Mouse (Mus musculus): Measurements from ENCODE around the gene Ltbp1.

Ltbp1 gene

DNA sequence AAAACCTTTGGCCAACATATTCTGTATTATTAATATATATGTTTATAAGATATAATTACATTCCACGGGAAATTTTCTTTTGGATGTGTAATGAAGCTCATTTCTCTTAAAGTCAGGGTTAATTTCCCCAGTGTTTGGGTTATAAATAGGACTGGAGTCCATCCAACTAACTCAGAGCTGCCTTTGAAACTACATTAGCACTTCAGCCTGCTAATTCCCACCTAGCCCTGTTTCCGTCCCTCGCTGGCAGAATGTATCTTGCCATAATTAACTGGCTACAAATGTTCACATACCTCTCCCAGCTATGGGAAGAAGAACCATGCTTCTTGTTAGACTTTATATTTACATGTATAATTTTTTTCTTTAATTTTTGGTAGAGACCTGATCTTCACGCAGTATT, 311.7 kb downstream of the Ltbp1 start:
- no peak for DNase-seq

DNA sequence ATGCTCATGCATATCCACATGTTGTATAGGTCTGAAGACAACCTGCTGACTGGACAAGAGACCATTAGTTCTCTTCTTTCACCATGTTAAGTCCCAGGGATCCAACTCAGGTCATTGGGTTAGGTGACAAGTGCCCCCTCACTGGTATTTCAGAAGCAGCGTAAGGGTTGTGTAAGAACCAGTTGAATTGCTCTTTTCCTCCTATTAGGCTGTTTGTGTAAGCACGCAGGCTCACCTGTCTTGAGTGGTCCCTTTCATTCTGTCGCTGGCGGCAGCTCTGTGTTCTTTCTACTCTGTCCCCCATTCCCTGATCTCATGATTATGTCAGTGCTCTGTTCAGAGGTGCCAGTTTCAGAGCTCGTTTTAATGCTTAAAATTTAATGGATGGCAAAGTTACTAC, 317.9 kb downstream of the Ltbp1 start:
- DNase-seq: no peak

DNA sequence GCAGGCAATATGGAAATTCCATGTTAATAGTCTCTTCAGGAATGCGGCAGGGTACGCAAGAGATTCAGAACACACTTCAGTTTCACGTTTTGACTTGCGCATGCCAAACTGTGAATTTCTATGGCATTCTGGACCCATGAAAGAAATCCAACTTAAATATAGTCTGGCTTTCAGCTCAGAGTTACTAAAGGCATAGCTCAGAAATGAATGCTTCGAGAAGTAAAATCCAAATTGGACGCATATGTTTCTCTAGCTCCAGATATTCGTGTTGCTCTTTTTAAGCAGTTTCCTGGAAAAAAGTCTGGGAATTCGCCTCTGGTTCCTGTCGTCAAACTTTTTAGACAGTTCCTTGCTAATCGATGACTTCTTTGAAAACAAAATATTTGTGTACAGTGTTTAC, 318.4 kb downstream of the Ltbp1 start:
- no peak for DNase-seq

DNA sequence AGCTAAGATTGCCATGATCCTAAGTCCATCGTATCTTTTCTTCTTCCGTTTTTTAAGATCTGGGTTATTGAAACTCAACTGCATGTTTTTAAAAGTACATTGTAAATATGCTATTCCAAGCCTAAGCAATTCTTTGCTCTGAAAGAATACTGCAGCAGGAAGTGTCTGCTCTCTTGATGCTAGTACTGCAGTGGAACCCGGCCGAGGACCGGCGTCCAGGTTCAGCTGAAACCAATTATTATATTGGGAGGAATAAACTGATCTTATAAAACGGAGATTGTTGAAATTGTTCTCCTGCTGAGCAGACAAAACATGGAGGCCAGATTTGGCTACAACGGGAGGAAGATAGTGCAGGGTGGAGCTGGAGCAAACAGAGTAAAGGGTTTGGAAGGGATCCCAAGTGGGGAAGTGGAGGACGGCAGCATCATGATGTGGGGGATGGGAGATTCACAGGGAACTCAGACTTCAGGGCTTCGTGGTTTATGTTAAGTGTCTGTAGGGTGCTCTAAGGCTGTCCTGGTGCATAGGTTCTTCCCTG, 322.8 kb downstream of the Ltbp1 start:
- no peak for DNase-seq

DNA sequence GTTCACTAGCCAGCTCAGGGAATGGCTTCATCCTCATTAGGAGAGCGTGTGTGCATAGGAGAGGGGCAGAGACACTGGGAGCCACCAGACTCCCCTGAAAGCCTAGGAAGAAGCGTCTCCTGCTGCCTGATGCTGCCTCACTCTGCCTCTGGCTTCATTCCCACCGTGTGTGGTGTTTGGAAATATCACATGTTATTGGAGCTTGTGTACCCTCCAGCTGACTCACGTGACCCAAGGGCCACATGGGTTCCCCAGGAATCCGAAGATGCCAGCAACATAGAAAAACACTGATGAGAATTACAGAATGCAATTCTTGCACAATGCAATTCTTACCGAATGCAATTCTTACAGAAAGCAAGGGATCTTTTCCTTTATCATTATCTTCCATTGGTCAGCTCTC, 325.0 kb downstream of the Ltbp1 start:
- no peak for DNase-seq

DNA sequence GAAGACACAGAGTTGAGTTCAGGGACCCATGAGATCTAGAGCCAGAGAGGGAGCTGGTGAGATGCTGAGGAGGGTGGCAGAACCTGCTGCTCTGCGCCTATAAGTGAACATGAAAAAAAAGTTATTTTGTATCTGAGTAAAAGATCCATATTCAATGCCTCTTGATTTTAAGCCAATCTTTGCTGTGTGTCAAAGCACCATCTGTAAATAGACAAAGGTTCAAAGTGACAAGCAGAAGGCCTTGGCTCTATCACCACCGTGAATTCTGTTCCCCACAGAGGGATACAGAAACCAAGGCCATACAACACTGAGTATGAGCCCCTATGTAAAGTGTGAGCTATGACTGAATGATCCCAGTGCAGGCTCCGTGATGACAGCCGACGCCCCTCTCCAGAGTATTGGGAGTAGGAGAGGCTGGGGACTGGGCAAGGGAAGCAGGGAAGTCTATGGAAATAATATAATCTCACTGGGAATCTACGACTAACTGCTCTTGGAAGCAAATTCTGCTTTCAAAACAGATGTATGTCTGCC, 326.1 kb downstream of the Ltbp1 start:
- DNase-seq: no peak

DNA sequence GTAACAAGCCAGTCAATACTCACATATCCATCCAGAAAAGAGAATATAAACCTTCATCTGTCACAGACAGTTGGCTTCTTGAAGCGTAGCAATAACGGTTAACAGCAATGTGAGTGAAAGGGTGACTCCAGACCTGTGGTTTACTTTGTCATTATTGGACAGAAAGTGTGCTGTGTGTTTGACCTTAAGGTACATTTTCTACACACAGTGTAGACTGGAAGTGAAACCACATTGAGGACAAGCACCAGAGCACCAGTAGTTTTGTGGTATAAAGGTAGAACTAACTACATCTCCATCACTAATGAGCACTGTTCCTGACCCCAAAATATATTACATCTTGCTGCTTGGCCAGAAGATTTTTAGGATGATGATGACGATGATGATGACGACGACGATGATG, 326.9 kb downstream of the Ltbp1 start:
- no peak for DNase-seq

DNA sequence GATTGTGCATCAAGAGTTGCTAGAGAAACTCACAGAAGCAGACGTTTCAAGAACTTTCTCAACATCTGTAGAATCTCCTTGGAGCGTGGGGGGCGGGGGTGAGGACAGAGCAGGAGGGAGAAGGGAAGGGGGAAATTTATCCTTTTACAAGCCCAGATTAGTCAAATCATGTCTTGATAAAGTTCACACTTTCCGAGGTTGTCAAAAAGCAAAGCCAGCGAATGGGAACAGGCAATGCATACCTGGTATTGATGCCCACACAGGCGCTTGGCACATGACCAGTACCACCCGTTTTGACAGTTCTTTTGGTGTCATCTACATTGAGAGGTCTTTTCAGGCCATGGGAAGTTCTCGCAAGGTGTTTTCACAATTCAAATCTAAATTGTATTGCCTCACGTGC, 327.6 kb downstream of the Ltbp1 start:
- no peak for DNase-seq

DNA sequence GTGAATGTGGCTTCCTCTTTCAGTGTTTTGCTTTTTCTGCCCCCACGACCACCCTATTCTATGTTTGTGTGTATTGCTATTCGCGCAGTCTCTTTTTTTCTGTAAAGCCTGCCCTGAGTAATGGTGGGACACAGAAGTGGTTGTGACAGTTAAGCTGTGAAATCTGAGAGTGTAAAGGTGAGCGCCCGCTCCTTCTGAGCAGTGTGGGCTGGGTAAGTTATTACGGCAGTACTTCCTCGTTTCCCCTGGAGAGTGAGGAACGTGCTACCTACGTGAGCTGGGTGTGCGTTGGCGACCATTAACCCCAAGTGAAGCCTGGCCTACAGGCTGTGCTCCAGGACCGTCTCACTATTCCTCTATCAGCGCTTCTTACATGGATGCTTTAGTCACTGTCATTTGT, 328.4 kb downstream of the Ltbp1 start:
- DNase-seq: no peak

DNA sequence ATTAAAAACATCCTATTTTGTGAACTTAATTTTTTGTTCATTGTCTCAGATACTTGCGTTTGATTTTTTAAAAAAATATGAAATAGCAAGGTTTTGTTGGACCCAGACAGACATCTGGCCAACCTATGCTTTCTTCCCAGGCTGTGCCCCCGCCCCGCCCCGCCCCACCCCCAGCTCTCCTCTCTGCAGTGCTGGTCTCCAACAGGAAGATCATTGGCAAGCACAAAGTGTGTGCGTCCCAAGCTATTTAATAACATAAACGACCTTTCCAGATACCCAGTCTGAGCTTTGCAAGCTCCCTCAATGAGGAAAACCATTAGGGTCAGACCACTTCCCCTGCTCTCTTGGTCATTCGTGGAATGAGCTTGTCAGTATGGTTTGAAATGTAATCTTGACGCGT, 330.3 kb downstream of the Ltbp1 start:
- DNase-seq: no peak

DNA sequence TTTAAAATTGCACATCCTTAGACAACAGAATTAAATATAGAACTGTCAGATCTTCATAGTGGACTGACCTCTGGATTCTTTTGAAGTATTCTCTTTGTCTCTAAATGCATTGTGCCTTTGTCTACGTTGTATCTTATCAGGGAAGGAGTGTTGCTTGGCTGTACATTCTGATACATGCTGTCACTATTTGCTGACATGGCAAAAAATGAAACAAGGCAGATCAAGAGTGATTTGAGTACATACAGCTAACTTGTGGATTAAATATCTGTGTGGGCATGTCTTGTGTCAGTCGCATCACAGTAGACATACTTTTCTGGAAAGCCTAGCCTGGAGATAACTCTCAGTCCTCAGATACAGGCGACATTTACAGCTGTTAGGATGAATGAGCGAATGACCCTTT, 335.9 kb downstream of the Ltbp1 start:
- no peak for DNase-seq

DNA sequence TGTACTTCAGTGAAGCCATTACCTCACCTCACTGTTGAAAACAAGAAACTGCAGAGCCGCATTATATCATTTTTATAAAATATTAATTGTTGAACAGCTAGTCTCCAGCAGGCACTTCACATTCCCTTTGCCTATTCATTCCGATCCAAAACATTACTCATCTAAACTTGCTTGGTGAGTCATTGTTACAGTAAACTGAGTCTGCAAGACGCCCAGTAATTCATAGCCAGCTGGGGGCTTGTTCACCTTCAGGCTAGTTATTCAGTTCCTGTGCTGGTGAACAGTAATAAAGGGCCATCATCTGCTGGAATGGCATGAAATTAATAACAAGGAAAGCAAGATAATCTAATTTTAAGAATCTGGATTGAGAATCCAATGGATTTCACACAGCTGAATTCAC, 339.7 kb downstream of the Ltbp1 start:
- DNase-seq: no peak

DNA sequence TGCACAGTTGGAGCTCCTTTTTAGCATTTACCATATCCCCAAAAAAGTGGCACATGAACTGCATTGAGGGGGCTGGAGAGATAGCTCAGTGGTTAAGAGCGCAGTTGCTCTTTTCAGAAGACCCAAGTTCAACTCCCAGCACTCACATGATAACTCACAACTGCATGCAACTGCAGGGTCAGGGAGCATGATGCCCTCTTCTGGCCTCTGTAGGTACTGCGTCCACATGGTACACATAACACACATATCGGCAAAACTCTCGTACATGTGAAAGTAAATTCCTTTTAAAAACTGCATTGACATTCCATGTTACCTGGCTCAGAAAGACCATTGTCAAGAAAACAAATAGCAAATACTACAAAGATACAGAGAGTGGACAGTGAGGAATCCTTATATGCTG, 342.0 kb downstream of the Ltbp1 start:
- DNase-seq: no peak

DNA sequence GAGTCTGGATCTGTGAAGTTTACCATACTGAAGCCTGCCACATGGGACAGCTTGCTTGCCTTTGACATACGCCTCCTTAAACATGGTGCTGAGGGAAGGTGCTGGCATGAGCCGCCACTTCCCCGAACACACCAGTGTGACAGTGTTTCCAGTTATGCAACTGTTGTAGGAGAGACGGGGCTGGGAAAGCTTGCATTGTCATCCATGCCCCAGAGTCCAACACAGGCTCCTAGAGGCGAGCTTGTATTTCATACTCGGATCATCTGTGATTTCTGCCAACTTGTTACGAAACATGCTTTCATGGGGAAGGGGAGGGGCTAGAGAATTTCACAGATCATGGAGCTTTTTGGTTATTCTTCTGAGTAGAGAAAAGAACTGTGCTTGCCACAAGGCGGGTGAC, 343.7 kb downstream of the Ltbp1 start:
- DNase-seq: no peak

DNA sequence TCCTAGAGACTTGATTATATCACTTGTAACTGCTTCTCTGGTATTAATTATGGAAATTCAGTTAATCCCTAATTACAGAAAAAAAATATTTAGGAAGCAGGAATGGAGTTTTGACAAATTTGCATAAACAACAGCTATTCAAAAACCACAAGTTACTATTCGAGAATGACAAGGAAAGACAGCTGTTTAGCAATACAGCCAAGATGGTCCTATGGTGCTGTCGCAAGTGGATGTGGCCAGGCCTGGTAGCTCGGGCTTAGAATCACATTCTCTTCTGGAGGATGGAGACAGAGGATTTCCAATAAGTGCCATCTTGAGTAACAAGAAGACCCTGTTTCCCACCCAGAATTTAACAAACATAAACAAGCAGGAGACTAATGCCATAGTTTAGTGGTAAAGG, 344.2 kb downstream of the Ltbp1 start:
- DNase-seq: no peak

DNA sequence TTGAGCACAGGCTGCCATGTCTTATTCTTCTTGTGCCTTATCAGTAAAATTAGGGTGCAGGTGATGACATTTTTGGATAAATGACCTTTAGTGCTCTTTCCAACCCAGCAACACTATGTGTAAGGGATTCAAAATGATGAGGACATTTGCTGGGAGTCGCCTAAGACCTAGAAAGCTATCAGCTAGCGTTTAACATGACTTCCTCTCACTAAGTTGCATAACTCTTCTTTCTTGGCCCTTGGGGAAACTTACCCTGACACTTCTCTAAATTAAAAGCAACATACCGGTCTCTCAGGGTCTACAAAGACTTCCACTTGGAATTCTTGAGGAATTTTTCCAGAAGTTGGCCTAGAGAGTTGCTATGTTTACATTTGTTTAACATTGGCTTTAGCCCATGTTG, 348.0 kb downstream of the Ltbp1 start:
- DNase-seq: no peak

DNA sequence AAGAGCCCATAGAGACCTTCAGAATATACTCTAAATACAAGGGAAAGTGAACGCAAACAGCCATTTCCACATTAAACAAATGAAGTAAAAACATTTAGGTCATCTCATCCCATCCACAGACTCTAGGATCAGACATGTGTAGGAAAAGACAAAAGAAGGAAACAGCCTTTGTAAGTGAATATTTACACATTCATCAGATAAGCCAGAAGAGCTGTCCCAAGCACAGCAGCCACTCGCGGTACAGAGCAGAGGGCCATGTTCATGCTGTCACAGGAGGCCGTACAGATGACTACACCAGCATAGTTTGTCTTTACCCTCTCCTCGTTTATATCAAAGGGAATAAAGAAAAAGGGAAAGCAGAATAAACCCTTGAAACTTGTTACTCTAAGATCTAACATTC, 350.1 kb downstream of the Ltbp1 start:
- no peak for DNase-seq

DNA sequence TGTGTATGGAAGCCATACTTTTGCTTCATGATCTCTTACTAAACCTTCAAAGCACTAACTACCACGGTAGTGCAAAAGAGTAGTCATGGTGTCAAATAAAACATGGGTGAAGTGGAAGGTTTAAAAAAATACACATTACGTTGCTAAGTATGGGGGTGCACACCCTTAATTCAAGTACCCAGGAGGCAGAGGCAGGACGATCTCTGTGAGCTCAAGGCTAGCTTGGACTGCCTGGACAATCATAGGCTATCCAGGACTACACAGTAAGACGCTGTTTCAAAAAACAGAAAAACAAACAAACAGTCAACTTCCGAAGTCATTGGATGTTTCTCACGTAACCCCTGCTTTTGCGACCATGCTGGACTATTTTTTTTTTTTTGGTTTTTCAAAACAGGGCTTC, 354.7 kb downstream of the Ltbp1 start:
- DNase-seq: no peak

DNA sequence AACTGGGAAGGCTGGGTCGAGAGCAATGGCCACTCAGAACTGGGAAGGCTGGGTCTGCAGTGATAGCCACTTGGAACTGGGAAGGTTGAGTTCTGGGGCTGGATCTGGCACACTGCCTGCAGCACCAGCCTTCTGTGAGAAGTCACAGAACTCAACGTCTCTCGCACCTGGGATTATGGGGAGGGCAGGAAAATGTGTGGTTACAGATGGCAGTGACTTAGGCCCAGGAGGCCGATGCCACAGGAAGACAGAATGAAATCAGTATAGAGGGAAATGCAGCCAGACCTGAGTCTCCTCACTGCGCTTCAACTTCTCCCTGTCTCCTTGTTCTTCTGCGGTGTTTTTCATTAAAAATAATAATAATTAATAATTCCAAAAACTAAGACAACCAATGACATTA, 361.0 kb downstream of the Ltbp1 start:
- no peak for DNase-seq

DNA sequence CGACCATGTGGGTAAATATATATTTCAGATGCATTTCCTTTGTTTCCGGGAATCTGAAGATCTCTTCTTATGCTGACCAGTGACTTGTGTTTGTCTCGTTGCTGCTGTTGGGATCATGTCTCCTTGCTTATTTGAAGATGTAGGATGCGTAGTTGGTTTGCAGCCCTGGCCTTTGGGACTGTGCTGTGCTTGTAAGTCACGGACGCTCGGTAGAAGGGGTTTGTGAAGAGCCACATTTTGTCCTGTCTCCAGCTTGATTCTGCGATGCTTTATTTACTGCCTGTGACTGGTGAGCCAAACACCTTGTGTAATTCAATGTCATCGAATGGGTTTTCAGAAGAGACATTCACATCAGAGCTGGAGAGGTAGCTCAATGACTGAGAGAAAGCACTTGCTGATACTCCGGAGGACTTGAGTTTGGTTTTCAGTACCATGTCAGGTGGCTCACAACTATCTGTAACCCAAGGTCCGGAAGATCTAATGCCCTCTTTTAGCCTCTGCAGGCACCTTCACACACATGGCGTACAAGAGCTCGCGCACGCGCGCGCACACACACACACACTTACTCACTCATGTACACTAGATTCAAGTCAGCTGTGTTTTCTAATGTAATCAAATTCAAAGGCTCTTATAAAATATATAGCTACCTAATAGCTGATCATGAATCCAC, 362.3 kb downstream of the Ltbp1 start:
- no peak for DNase-seq

DNA sequence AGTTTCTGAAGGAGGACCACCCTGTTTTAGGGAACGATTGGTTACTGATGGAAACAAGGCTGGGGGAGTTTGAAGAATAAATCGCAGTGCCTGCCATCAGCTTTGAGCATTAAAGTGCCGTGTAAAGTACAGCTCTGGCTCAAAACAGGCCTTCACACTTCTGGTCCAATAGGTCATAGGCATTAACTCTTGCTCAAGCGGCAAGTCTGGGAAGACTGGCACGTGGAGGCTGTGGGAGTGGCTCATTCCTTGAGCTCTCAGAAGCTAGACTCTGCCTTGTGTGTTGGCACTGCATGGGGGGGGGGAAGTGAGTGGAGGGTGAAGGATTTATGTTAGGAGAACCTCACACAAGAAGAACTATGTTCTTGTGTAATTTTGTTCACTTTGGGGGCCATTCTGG, 363.2 kb downstream of the Ltbp1 start:
- DNase-seq: no peak

DNA sequence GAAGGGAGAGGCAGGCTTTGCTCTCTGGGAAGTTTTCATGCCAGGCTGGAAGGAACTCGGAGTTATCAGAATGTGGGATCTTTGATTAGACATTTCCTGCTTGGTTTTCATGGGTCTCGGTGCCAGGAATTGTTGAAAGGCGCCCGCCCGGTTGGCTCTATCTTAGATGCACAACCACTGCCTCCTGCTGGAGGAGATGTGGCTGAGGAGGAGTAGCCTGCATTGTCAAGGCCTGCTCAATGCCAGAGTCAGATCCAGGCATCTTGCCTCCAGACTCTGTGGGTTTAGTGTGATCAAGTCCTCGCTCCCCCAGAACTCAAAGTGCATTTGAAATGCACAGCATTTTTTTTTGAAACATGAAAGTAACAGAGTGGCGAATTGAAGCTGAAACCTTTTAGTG, 364.0 kb downstream of the Ltbp1 start:
- peak; percentile 18 for DNase-seq

DNA sequence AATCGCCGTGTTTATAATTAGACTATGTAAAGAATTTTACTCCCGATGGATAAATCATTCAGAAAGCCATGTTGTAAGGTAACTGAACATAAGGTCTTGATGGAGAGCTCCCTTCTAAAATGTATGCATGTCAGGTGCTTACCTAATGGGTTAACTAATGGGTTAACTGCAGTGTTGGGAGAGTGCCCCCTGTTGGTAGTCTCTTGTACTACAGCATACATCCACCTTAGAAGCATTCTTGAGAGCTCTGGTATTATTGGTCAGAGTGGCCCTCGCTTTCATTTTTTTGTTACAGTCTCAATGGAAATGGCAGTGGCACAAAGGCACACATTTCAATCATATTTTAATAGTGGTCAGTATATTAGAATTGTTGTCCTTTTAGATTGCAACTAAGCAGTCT, 364.8 kb downstream of the Ltbp1 start:
- no peak for DNase-seq

DNA sequence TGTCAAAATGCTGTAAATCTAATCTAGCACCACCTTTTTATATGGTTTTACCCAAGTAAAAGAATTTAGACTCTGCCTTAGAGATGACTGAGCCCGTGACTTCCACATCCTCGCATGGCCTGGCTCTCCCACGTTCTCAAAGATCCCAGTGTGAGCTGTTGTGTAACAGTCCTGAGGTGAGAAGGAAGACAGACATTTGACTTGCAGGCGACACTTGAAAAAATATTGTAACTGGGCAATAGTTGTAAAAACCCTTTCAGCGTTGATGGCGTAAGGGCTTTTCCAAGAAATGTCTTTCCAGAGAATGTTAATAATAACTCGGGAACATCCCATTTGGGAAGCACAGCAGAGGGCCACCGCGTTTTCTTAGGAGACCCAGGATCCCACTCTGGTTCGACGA, 366.3 kb downstream of the Ltbp1 start:
- no peak for DNase-seq

DNA sequence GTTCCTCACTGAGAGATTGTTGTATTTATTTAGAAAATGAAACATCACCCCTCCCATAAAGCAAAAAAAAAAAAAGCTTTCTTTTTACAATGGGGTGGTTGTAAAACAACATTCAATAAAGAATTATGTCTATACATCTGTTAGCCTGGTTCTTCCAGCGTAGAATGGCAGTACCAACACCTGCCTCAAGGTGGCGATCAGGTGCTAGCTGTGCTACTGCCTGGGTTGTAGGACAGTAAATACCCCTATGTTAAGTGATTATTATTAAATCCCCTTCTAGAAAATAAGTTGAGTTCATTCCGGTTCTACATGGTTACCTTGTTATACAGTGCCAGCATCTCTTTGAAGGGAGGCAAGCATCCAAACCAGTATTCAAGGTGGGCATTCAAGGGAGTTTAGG, 367.0 kb downstream of the Ltbp1 start:
- DNase-seq: peak; percentile 9
